Mouse (Mus musculus) midbrain, embryonic 14.5 days (tissue): Measurements from ENCODE around the gene Gm5475. TPM values are rescaled to one million over a fixed set of nuclear protein-coding genes. Genes with fewer than 3 reads are reported as not detected.

Experiments used
- polyA plus RNA-seq: library from polyadenylated mRNA; unstranded; fragments of >200 nt; fragmentation: Nextera tagmentation; extraction: Ambion mirVana; gene quantifications from 2 replicates; pipeline ENCODE4 v1.2.1, GENCODE M21; 2014

Gm5475 gene
- polyA plus RNA-seq, 1 experiment from 2014 or later, result not detected

Other genes starting within 250 kb of the Gm5475 start
- gene Atf1, start 194.3 kb upstream of the Gm5475 start, polyA plus RNA-seq, result 11.5 and 14.4 TPM in 2 replicates
- gene Tmprss12, start 141.3 kb upstream of the Gm5475 start, polyA plus RNA-seq, result not detected in 2 replicates
- gene Mettl7a1, start 118.0 kb upstream of the Gm5475 start, polyA plus RNA-seq, result 3.3 and 7.7 TPM in 2 replicates
- not detected in 2 replicates for gene Mettl7a3, start 87.2 kb upstream of the Gm5475 start, polyA plus RNA-seq
- 0.24 TPM in 1 of 2 replicates, not detected in the other for gene Methig1, start 69.0 kb upstream of the Gm5475 start, polyA plus RNA-seq
- not detected in 2 replicates for gene Mettl7a2, start 68.9 kb upstream of the Gm5475 start, polyA plus RNA-seq
- not detected in 2 replicates for gene Higd1c, start 57.6 kb upstream of the Gm5475 start, polyA plus RNA-seq
- 18.5 and 21.6 TPM in 2 replicates for gene Slc11a2, start 2.9 kb downstream of the Gm5475 start, polyA plus RNA-seq
- gene Letmd1, start 46.9 kb downstream of the Gm5475 start, polyA plus RNA-seq, result 44.8 and 51.9 TPM in 2 replicates
- 51.9 and 53.5 TPM in 2 replicates for gene Csrnp2, start 73.3 kb downstream of the Gm5475 start, polyA plus RNA-seq
- 30.1 and 35.8 TPM in 2 replicates for gene Tfcp2, start 129.9 kb downstream of the Gm5475 start, polyA plus RNA-seq
- gene Pou6f1, start 177.8 kb downstream of the Gm5475 start, polyA plus RNA-seq, result 45.6 and 47.3 TPM in 2 replicates
- gene Dazap2, start 193.2 kb downstream of the Gm5475 start, polyA plus RNA-seq, result 139 and 171 TPM in 2 replicates
- 0.78 and 3.6 TPM in 2 replicates for gene Smagp, start 214.8 kb downstream of the Gm5475 start, polyA plus RNA-seq
- gene Bin2, start 247.4 kb downstream of the Gm5475 start, polyA plus RNA-seq, result 0.61 and 1.8 TPM in 2 replicates